Mouse (Mus musculus) ES-Bruce4 (cell line): ENCODE results near the gene Lsm2.

ENCODE experiments used
- CTCF ChIP-seq: IDR thresholded peaks from one replicate; pipeline ENCODE4 v1.8.1; 2011; ENCODE audit warnings: low read depth, low read length
- POLR2A ChIP-seq: IDR thresholded peaks from one replicate; pipeline ENCODE4 v1.8.1; 2011; ENCODE audit warnings: low read length; ENCODE audit not compliant: insufficient read depth

GRCm38 (mm10) chr17:34946486-34947140 lies 35.0 kb upstream of the Lsm2 start:
- no peak for TF ChIP-seq CTCF
- no peak for TF ChIP-seq POLR2A
